Mouse (Mus musculus): ENCODE results near the gene Hist1h3a. TPM values are rescaled to one million over a fixed set of nuclear protein-coding genes. Genes with fewer than 3 reads are reported as not detected.
A peak's percentile ranks its signal among the peaks of the same experiment; 100 is the strongest.
"Not testable (repeated sequence)": the region's sequence is repeated elsewhere in the genome, so short reads cannot be mapped to it uniquely, and the experiment has no call there.

Gene Hist1h3a
- polyA plus RNA-seq (2014; fragmentation: Nextera tagmentation; extraction: Ambion mirVana), result 3.0 and 5.1 TPM in 2 replicates

DNA sequence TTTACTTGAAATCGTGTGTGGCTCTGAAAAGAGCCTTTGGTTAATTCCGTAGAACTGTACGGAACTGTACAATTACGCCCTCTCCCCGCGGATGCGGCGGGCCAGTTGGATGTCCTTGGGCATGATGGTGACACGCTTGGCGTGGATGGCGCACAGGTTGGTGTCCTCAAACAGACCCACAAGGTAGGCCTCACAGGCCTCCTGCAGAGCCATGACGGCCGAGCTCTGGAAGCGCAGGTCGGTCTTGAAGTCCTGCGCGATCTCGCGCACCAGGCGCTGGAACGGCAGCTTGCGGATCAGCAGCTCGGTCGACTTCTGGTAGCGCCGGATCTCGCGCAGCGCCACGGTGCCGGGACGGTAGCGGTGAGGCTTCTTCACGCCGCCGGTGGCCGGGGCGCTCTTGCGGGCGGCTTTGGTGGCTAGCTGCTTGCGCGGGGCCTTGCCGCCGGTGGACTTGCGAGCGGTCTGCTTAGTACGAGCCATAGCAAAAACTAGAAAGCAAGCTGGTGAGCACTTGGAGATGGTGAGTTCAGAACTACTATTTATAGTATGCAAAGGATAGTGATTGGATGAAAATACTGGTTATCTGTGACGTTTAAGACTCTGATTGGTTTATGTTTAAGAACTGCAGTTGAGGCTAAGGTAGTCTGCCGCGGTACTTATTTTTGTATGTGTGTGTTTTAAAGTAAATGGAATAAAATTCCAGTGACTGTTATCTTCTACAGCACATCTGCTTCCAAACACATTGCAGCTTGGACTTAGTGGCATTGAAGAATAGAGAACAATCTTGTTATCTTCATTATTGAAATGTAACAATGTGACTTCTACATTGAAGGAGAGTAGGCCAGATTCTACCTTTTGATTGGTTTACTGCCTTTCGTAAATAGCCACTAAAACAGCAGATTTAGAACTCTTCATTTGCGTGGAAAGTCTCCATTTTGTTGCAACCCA is at the start of gene Hist1h3a:
Hist1h3a (minus strand) TSS at position 516 of the 951 bp plus-strand sequence.
- H3K36me3 ChIP-seq (ENCODE audit: control insufficient read depth, insufficient read depth, low read length); H3K27me3 ChIP-seq (ENCODE audit: control insufficient read depth, insufficient read depth, low read length); H3K9me3 ChIP-seq (ENCODE audit: control insufficient read depth, low read length): not testable (repeated sequence)
- under 1% methylated on average over 27 of the region's 52 CpGs for WGBS
- H3K4me3 ChIP-seq (ENCODE audit: low read depth, low read length), result peak within 1 kb of the TSS; percentile 52
- H3K4me2 ChIP-seq, result peak within 1 kb of the TSS; percentile 82
- H3K4me1 ChIP-seq (ENCODE audit: control insufficient read depth, insufficient read depth, low read length), result peaks cover 26% of the 10 kb centered on the region
- H3K9ac ChIP-seq (ENCODE audit: low read length), result peak within 1 kb of the TSS; percentile 61
- peak; percentile 65 for ATAC-seq (ENCODE audit: low FRiP score)
- peak within 1 kb of the TSS; percentile 83 for H3K27ac ChIP-seq (ENCODE audit: low read depth, low read length)
- peak; percentile 97 for DNase-seq (ENCODE audit: low spot score, missing footprints)

DNA sequence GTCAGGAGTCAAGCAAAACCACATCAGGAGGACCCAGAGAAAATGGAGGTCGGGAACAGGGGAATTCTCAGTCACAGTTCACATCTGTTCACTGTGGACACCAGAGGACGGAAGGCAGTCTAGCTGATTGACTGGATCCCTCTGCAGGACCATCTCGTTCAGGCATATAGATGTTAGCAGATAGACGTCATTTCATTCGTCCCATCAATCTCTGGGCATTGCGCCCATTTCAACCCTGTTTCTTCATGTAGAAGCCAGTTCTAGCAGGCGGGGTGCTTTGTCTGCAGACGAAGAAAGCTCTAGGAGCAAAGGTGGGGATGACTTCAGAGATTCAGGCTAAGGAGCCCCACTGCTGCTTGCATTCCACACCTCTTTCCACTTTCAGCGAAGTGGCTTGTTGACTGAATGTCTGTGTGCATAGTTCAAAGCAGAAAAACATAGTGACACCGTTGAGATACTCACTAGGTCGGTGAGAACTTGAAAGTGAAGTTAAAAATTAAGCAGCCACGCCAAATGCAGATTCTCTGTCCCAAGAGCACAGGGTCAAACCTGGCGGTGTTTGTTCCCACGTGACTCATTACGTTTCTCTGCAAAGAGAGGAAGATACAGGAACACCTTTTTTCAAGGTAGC is 44.4 kb upstream of the Hist1h3a start, which contains the start of gene Slc17a2:
Slc17a2 (plus strand) TSS at position 572 of the 631 bp plus-strand sequence.
- Histone ChIP-seq H3K4me2 (no peak within 1 kb of the TSS), H3K27me3 (ENCODE audit: control insufficient read depth, insufficient read depth, low read length) (no peaks in the 10 kb centered on the region), H3K36me3 (ENCODE audit: control insufficient read depth, insufficient read depth, low read length) (no peaks in the 10 kb centered on the region), H3K4me1 (ENCODE audit: control insufficient read depth, insufficient read depth, low read length) (no peaks in the 10 kb centered on the region), H3K27ac (ENCODE audit: low read depth, low read length) (no peak within 1 kb of the TSS), H3K9ac (ENCODE audit: low read length) (no peak within 1 kb of the TSS), H3K9me3 (ENCODE audit: control insufficient read depth, low read length) (no peaks in the 10 kb centered on the region), H3K4me3 (ENCODE audit: low read depth, low read length) (no peak within 1 kb of the TSS)
- ATAC-seq (ENCODE audit: low FRiP score), result no peak
- 91% methylated on average over 15 of the region's 15 CpGs for WGBS
- no peak for DNase-seq (ENCODE audit: low spot score, missing footprints)

- Histone ChIP-seq H3K27ac (ENCODE audit: low read depth, low read length) (no peak overlapping the region), H3K4me2 (no peak overlapping the region), H3K27me3 (ENCODE audit: control insufficient read depth, insufficient read depth, low read length) (no peaks in the 10 kb centered on the region), H3K36me3 (ENCODE audit: control insufficient read depth, insufficient read depth, low read length) (no peaks in the 10 kb centered on the region), H3K4me1 (ENCODE audit: control insufficient read depth, insufficient read depth, low read length) (no peaks in the 10 kb centered on the region), H3K9me3 (ENCODE audit: control insufficient read depth, low read length) (no peaks in the 10 kb centered on the region), H3K4me3 (ENCODE audit: low read depth, low read length) (no peak overlapping the region), H3K9ac (ENCODE audit: low read length) (no peak overlapping the region)
- WGBS, result 86% methylated on average over 2 of the region's 2 CpGs
- DNase-seq (ENCODE audit: low spot score, missing footprints) (no peak), ATAC-seq (ENCODE audit: low FRiP score) (no peak)
These were observed 42.3 kb upstream of the Hist1h3a start for GRCm38 (mm10) chr13:23804532-23804931.

- no peaks in the 10 kb centered on the region for H3K27me3 ChIP-seq (ENCODE audit: control insufficient read depth, insufficient read depth, low read length)
- ATAC-seq (ENCODE audit: low FRiP score), result no peak
- H3K27ac ChIP-seq (ENCODE audit: low read depth, low read length), result no peak overlapping the region
- no peak overlapping the region for H3K4me3 ChIP-seq (ENCODE audit: low read depth, low read length)
- no peaks in the 10 kb centered on the region for H3K9me3 ChIP-seq (ENCODE audit: control insufficient read depth, low read length)
- no peaks in the 10 kb centered on the region for H3K36me3 ChIP-seq (ENCODE audit: control insufficient read depth, insufficient read depth, low read length)
- no peak for DNase-seq (ENCODE audit: low spot score, missing footprints)
- H3K4me1 ChIP-seq (ENCODE audit: control insufficient read depth, insufficient read depth, low read length), result no peaks in the 10 kb centered on the region
- H3K4me2 ChIP-seq, result no peak overlapping the region
- 89% methylated on average over 5 of the region's 5 CpGs for WGBS
- no peak overlapping the region for H3K9ac ChIP-seq (ENCODE audit: low read length)
These were observed 37.2 kb upstream of the Hist1h3a start for GRCm38 (mm10) chr13:23799405-23799804.

DNA sequence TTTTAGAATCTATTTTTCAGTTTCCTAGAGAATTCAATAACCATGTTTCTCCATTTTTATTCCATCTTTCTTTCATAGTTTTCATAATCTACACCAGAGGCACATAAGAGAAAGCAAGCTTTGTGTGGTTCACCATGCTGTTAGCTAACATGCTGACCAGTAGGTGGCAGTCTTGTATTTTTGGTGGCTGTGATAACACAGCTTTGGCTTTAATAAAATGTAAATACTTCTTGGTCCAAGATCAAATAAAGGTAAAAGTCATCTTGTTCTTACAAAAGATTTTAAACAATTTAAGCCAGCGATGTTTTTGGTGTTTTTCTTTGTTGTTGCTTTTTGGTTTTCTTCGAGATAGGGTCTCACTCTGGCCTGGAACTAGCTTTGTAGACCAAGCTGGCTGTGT is 30.3 kb upstream of the Hist1h3a start:
- no peak overlapping the region for H3K27ac ChIP-seq (ENCODE audit: low read depth, low read length)
- peak; percentile 91 for DNase-seq (ENCODE audit: low spot score, missing footprints)
- H3K27me3 ChIP-seq (ENCODE audit: control insufficient read depth, insufficient read depth, low read length), result no peaks in the 10 kb centered on the region
- WGBS, result 55% methylated on average over 2 of the region's 2 CpGs
- no peak overlapping the region for H3K4me3 ChIP-seq (ENCODE audit: low read depth, low read length)
- no peak for ATAC-seq (ENCODE audit: low FRiP score)
- H3K9me3 ChIP-seq (ENCODE audit: control insufficient read depth, low read length), result no peaks in the 10 kb centered on the region
- no peak overlapping the region for H3K4me2 ChIP-seq
- no peaks in the 10 kb centered on the region for H3K36me3 ChIP-seq (ENCODE audit: control insufficient read depth, insufficient read depth, low read length)
- no peaks in the 10 kb centered on the region for H3K4me1 ChIP-seq (ENCODE audit: control insufficient read depth, insufficient read depth, low read length)
- H3K9ac ChIP-seq (ENCODE audit: low read length), result no peak overlapping the region

DNA sequence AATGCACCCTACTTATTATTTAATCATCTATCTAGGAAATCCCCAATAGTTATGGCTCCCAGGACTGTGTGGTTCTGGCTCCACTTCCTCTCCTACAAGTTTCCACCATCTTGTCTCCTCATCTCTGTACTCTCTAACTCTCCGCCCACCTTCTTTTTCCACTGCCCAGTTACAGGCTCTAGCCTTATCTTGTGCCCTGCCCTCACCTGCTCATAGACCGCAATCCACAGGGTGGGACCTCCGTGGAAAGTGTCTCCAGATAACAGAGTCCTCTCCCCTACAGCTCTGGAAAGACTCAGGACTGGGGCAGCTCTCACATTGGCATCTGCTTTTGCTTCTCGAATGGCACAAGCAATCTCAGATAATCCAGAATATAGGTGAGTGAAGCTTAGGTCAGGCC is 16.8 kb upstream of the Hist1h3a start:
- ATAC-seq (ENCODE audit: low FRiP score) (no peak), DNase-seq (ENCODE audit: low spot score, missing footprints) (no peak)
- Histone ChIP-seq H3K9me3 (ENCODE audit: control insufficient read depth, low read length) (no peaks in the 10 kb centered on the region), H3K4me3 (ENCODE audit: low read depth, low read length) (no peak overlapping the region), H3K9ac (ENCODE audit: low read length) (no peak overlapping the region), H3K4me2 (no peak overlapping the region), H3K27me3 (ENCODE audit: control insufficient read depth, insufficient read depth, low read length) (no peaks in the 10 kb centered on the region), H3K4me1 (ENCODE audit: control insufficient read depth, insufficient read depth, low read length) (no peaks in the 10 kb centered on the region), H3K36me3 (ENCODE audit: control insufficient read depth, insufficient read depth, low read length) (no peaks in the 10 kb centered on the region), H3K27ac (ENCODE audit: low read depth, low read length) (no peak overlapping the region)
- 83% methylated on average over 4 of the region's 4 CpGs for WGBS

DNA sequence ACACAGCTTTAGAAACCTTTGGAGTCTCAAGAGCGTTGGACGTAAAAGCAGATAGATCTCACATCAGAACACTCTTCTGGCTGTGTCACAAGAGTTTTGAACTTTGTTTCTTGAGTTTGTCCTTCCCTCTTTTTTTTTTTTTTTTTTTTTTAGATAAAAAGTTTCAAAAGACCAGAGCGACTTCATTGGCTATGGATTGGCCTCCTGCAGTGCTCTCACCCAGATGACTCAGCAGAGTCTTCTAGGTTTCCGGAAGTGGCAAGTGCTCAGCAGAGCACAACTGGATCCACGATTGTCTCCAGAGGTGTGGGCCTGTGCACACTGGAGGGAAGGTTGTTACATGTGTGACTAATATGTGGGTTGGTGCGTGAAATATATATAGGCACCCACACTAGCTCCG is 16.2 kb upstream of the Hist1h3a start:
- WGBS, result 96% methylated on average over 7 of the region's 7 CpGs
- Histone ChIP-seq H3K4me2 (no peak overlapping the region), H3K4me3 (ENCODE audit: low read depth, low read length) (no peak overlapping the region), H3K4me1 (ENCODE audit: control insufficient read depth, insufficient read depth, low read length) (no peaks in the 10 kb centered on the region), H3K9ac (ENCODE audit: low read length) (no peak overlapping the region), H3K36me3 (ENCODE audit: control insufficient read depth, insufficient read depth, low read length) (no peaks in the 10 kb centered on the region), H3K9me3 (ENCODE audit: control insufficient read depth, low read length) (no peaks in the 10 kb centered on the region), H3K27me3 (ENCODE audit: control insufficient read depth, insufficient read depth, low read length) (no peaks in the 10 kb centered on the region), H3K27ac (ENCODE audit: low read depth, low read length) (no peak overlapping the region)
- ATAC-seq (ENCODE audit: low FRiP score) (no peak), DNase-seq (ENCODE audit: low spot score, missing footprints) (no peak)

DNA sequence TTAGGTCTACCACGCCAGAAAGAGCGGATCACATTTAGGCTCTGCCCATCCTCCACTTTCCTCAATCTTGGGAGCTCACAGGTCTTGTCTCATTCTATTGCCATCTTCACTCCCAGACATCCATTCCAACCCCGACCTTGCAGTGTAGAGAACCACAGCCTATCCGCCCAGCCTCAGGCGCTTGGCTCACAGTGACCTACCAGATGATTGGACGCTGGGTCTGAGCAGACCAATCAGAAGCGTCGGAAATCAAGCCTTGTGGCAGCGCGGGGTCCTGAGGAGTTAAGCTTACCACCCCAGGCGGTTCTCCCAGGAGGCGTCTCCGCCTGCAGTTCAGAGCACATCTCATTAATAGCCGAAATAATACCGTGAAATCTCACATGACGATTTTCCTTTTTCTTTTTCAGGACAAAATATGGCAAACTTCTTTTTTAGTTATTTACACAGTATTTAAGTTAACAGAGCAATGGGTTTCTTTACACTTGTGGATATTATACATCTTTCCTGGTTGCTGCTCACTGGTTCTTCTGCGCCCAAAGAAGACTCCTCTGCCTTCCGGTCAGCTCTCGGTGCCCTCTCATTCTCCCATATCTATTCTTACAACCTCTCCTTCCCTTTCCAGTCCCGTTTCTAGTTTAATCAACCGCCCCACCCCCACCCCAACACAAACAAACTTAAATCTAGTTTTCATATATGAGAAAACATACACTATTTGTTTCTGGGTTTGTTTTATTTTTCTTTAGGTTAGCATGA is 10.6 kb upstream of the Hist1h3a start:
- DNase-seq (ENCODE audit: low spot score, missing footprints) (peak; percentile 90), ATAC-seq (ENCODE audit: low FRiP score) (peak; percentile 97)
- H3K36me3 ChIP-seq (ENCODE audit: control insufficient read depth, insufficient read depth, low read length), result no peaks in the 10 kb centered on the region
- H3K9me3 ChIP-seq (ENCODE audit: control insufficient read depth, low read length), result no peaks in the 10 kb centered on the region
- H3K27me3 ChIP-seq (ENCODE audit: control insufficient read depth, insufficient read depth, low read length), result no peaks in the 10 kb centered on the region
- H3K4me1 ChIP-seq (ENCODE audit: control insufficient read depth, insufficient read depth, low read length), result no peaks in the 10 kb centered on the region
- H3K27ac ChIP-seq (ENCODE audit: low read depth, low read length), result no peak overlapping the region
- WGBS, result 25% methylated on average over 21 of the region's 21 CpGs
- peak overlapping the region; percentile 28 for H3K4me2 ChIP-seq
- H3K9ac ChIP-seq (ENCODE audit: low read length), result no peak overlapping the region
- no peak overlapping the region for H3K4me3 ChIP-seq (ENCODE audit: low read depth, low read length)
